Mouse (Mus musculus) frontal cortex, adult 2 months (tissue): ENCODE measurements around the gene Gm45711. TPM values are rescaled to one million over a fixed set of nuclear protein-coding genes. Genes with fewer than 3 reads are reported as not detected.
"Not testable (repeated sequence)": the region's sequence is repeated elsewhere in the genome, so short reads cannot be mapped to it uniquely, and the experiment has no call there.

ENCODE experiments used
- DNase-seq, 2 experiments: peaks; one replicate each; pipeline ENCODE4 v3.0.0; 2022; ENCODE audit warnings: low spot score in 1 of 2; ENCODE audit errors: extremely low spot score in 1 of 2
- polyA plus RNA-seq: library from polyadenylated mRNA; depleted of rRNA; stranded (reverse); fragments of >200 nt; gene quantifications from 2 replicates; pipeline ENCODE4 v1.2.3, GENCODE M21; 2012; rRNA removed

The Gm45711 gene
- polyA plus RNA-seq = not detected in 2 replicates

DNA sequence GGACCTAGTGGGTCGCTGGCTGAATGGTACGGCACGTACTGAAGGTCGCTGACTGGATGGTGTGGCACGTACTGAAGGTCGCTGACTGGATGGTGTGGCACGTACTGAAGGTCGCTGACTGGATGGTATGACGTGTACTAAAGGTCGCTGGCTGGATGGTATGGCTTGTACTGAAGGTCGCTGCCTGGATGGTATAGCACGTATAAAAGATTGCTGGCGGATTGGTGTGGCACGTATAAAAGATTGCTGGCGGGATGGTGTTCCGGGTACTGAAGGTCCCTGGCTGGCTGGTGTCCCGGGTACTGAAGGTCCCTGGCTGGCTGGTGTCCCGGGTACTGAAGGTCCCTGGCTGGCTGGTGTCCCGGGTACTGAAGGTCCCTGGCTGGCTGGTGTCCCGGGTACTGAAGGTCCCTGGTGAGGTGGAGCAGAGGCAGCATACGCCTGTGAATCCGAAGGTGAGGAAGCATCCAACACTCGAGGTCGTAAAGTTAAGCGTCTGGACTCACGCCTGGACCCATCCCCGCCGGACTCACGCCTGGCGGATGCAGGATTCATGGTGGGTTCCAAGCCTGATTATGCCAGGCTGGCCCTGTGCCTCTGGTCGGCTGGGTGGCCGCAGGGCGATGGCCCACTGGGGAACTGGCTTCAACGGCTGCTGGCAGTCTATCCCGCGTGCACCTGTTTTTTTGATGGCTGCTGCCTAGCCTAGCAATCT is at the start of gene Gm45711, which contains the start of gene Cmtm1:
Gm45711 (minus strand) TSS at position 641 of the 715 bp plus-strand sequence.
Cmtm1 (minus strand) TSS at position 705 of the 715 bp plus-strand sequence.
- DNase-seq = not testable (repeated sequence)

DNA sequence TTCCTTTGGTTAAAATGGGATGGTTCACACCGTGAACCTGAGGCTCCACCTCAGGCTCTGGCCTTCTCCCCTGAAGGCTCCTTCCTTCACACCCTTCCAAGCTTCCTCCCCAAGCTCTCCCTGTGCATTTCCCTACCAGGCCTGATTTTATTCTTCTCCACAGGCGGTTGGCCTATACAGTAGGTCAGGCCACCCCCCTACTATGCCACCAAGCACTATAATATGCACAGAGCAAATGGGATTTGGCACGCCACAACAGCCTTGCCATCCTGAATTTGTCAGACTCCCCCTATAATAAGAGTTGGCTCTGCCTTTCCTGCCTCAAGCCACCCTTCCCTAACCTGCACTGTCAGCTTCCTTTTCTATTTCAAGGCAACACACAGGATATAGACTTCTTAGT is 48.8 kb upstream of the Gm45711 start:
- no peak for DNase-seq

DNA sequence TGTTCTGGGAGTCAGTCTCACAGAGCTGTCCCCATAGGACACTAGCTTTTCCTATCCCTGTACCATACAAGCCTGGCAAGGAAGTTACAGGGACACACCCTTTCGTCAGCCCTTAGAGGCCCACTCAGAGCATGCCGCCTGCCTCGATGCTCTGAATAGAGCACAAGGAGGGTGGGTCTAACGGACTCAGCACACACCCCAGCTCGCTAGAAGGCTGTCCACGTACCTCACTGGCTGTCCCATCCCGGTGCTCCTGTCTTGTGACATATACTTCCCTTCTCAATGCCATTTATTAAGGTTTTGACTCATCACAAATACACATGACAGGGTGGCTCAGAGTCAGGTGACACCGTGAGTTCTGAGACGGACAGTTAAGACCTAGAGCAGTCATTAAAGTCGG is 44.6 kb upstream of the Gm45711 start:
- no peak for DNase-seq

DNA sequence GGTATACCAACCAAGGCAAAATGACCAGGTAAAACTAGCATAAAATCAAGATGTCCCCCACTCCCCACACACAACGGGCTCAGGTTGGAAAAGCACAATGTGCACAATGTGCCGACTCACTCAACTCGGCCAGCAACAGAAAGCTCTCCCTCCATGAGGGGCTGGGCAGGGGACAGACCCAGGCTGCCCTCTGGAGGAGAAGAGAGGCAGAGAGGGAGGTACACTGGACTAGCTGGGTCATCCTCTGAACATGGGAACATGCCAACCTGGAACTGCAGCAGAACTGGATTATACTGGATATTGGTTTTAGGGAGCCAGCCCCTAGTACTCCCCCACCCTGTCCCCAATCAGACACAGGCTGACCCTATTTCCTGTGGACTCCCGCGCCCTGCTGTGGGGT is 43.3 kb upstream of the Gm45711 start:
- no peak for DNase-seq

DNA sequence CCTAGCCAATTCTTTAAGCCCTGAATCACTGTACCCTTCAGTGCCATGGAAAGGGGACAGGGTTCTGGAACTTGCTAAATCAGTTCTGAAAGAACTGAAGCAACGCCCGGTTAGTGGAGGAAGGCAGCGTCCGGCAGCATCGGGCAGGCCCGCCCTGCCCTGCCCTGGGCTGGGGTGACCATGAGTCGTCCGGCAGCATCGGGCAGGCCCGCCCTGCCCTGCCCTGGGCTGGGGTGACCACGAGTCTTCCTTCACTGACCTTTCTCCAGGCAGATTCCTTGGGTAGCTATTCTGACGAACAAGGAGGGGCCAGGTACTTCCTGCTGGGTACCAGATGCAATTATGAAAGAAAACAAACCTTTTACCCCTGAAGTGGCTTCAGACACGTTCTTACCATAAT is 40.2 kb upstream of the Gm45711 start:
- DNase-seq = no peak

DNA sequence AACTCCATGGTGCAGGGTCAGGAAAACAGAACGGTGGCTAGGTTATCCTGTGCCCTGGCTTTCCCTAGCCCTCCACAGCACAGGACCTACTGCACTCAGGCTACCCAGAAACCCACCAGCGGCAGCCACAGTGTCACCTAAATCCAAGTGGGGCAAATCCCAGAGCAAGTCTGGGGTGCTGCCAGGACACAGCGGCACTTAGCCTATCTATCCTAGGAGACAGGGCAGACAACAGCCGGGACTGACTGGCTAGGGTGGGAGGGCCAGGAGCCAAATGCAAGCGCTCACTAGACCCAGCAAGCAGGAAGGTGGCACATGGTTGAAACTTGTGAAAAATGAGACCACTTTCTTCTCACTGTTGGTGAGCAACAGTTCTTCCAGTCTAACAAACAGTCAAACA is 39.1 kb upstream of the Gm45711 start:
- DNase-seq = no peak

DNA sequence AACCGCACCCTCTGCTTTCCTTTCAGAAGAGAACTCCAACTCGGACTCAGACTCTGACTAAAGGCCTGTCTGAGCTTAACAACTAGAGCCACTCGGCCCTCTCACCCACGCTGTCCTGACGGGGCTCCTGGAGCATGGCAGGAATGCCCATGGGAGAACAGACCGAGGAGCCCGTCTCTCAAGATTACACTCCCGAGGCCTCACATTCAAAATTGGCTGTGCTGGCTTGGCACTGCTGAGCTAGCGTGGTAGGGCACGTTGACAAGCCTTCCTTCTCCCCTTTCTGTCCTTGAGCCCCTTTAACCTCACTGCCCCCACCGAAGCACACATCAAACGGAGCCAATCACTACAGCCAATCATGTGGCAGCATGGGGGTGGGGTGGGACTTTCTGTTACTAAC is 36.8 kb upstream of the Gm45711 start:
- DNase-seq = no peak

DNA sequence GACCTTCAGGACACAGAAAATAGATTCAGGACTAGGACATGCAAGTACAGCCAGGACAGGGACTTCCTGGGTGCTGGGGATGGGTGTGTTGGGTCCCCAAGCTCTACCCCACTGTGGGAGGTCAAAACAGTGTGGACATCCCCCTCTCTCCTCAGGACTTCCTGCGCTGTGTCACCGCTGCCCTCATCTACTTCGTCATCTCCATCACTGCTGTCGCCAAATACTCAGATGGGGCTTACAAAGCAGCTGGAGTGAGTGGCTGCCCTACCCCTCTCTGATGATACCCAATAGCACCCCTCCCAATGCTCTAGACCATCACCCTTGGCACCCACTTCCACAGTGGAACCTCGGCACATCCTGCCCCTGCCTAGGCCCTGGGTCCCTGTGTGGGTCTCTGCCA is 34.7 kb upstream of the Gm45711 start:
- DNase-seq = no peak

DNA sequence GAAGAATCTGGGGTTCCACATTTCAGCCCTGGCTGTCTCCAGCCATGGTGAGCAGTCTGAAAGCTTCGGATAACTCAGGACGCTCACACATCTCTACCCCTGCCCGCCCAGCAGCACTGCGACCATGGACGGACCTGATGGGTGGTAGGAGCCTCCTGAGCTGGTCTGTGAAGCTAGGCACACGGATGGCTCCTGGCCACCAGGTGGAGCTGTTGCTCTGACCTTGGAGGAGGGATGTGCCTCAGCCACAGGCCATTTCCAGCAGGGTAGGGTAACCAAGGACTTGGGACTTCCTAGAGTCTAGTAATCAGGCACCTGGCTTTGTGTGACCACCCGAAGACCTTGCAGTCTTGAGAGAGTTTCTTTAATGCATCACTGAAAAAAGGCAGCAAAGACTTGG is 34.1 kb upstream of the Gm45711 start:
- DNase-seq = peak; percentile 71 to 91

DNA sequence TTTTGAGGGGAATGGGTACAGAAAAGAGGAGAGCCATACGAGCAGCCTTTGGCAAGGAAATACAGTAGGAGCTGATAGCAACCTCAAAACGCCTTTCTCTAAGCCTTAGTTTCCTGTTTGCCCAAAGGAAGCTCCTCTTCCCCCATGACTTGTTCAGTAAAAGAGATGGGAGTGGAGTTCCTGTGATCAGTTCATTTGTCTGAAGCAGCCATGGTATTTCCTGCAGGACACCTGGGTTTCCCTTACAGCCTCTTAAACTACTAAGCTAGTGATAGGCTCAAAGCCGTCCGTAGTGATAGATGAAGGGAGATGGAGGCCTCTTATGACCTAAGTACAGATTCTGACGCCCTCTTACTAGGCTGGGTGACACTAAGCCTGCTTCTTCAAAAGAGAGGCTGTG is 32.5 kb upstream of the Gm45711 start:
- no peak for DNase-seq

DNA sequence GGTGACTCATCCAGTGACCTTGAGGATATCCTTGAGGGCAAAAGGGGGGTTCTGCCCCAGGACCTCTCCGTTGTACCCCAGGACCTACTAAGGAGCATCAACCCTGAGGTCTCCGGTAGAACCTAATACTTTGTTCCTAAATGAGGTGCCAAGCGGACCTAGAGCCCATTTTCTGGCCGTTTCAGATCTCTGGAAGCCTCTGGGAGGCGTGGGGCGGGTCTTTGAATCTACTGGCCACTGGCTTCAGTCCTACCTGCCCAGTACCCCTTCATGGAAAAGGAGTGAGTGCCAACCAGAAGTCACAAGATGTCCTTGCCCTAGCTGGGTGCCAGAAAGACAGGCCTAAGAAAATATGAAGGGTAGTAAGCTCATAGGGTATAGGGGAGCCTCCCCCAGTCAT is 31.8 kb upstream of the Gm45711 start:
- DNase-seq = no peak

DNA sequence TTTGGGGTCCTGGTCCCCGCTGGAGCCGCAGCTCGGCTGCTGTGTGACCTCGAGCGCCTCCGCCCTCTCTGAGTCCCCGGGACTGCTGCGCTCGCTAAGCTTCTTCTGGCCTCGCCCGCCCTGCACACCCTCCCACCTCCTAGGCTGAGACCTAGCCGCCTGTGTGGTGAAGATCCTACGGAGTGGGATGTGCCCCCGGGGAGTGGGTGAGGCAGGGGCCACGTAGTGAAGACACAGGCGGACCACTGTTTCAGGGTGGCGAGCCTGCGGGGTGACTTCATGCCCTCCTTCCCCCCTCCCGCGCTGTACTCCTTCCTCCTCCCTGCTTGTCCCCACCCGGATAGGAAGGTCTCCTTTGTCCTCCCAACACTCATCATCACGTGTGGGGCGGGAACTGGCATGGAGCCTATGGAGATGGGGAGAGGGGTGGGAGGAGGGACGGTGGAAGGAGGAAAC is 31.3 kb upstream of the Gm45711 start:
- peak in 1 of 2 experiments; percentile 21 for DNase-seq

DNA sequence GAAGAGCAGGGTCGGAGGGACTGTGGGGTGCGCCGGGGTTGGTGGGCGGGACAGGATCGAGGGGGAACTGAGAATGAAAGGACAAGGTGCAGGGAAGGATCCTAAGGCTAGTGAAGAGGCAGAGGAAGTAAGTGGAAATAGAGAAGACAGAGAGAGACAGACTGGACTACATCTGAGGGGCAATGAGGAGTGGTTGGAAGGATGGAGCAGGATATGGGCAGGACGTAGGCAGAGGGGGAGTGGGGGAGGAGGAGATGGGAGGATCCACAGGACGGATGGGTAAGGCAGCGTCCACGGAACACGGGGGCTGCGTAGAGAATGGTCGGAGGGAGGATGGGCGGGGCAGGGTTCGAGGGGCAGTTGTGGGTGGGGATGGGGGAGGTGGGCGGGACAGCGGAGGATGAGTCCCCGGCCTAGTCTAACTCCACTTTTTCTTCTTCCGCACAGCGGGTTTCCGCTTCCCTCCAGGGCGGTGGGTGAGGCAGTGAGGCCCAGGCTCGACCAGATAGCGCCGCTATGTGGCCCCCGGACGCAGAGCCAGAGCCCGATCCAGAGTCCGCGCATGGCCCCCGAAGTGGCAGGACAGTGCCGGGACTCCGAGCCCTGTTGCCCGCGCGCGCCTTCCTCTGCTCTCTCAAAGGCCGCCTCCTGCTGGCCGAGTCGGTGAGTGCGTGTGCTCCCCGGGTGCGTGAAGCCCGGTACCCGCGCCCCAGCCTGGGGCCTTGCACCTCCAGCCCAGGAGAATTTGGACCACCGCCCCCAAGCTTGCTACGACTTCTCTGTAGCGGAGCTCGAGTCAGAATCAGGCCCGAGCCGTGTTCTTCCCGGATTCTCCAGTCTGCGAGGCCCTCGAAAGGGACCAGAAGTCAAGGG is 30.6 kb upstream of the Gm45711 start:
- DNase-seq = peak; percentile 27 to 56

DNA sequence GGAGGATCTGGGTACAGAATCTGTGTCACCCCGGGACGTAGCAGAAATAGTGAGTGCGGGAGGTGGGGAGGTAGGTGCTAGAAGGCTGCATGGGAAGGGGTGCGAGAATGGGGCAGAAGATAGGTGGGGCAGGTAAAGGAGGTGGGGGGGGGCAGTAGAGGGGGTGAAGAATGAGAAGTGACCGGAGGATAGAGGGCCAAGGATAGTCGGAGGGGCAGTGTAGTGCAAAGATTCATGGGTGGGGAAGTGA is 30.0 kb upstream of the Gm45711 start:
- no peak for DNase-seq

DNA sequence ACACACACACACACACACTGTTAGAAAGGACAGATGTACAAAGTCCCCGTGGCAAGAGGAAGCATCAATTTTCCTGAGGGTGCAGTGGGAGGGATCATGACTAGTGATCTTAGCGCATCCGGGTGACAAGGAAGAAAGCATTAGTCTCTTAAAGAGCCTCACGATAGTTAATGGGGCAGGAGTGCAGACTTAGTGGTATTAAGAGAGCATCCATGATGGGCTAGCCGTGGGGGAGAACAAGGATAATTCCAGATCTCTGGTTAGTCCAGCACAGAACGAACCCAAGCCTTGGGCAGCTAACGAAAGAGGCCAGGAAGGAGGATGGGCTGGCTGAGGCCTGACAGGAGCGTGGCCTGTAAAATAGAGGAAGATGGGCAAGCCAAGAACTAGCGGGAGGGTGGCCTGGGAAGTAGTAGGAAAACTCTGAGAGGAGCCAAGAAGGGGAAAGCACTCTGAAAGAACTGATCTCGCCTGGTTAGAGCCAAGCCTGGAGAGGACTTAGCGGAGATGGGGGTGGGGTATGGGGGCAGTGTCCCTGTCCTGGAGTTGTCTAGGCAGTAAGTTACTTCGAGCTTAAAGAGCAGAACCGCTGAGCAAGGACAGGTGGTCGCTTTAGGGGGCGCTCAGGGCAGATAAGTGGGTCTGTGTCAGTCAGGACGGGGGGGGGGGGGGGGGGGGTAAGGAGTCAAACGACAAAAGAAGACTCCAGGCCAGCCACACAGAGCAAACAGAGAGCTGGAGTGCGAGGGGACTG is 29.5 kb upstream of the Gm45711 start, which contains the start of gene Cmtm3:
Cmtm3 (plus strand) TSS at position 182 of the 754 bp plus-strand sequence.
- peak in 1 of 2 experiments; percentile 30 for DNase-seq

DNA sequence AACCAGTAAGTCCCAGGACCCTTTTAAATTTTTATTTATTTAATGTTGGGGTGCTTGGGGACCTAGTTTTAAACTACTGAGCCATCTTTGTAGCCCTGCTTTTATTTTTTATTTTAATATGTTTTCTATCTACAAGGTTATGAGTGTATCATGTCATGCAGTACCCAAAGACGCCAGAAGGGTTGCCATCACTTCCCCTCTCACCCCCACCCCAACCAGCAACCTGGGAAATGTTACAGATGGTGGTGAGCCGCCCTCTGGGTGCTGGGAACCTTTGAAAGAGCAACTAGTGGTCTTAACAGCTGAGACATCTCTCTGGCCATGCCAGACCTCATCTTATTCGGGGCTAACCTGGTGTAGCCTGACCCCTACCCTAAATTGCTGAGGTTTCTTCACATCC is 28.0 kb upstream of the Gm45711 start:
- DNase-seq = no peak

DNA sequence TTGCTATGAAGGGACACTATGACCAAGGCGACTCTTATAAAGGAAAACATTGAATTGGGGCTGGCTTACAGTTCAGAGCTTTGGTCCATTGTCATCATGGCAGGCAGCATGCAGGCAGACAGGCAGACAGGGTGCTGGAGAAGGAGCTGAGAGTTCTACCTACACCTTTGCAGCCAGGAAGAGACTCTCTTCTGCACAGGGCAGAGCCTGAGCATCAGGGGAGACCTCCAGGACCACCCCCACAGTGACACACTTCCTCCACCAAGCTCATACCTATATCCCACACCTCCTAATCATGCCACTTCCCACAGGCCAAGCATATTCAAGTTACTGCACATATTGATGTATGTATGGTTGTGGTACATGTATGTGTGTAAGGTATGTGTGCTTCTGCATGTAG is 26.9 kb upstream of the Gm45711 start:
- no peak for DNase-seq

DNA sequence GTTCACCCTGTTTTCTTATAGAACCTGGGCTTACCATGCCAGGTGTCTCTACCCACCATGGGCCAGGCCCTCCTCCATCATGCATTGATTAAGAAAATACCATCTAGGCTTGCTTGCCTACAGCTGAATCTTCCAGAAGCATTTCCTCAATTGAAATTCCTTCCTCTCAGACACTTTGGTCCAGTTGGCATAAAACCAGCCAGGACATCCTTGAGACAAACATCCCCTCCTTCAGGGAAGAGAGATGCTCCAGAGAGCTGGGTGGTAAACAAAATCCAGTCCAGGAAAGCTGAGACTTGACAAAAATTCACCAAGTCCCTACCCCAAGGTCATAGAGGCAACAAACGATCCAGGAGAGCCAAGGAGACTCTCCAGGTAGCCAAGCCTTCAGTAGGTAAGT is 24.3 kb upstream of the Gm45711 start:
- DNase-seq = no peak

DNA sequence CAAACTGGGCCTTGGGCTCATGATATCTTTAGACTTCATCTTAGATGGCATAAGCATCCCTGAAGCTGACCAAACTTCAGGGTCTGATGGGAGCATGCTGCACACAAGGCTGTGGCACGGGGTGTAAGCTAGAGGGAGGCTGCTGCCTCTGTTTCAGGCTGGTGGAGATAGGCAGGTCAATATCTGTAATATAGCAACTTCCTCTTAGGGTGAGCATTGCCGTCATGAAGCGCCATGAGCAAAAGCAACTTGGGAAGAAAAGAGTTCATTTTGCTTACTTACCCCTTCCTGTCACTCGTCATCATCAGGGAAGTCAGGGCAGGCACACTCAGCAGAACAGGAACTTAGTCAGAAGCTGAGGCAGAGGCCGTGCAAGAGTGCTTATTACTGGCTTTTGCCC is 23.9 kb upstream of the Gm45711 start:
- no peak for DNase-seq

DNA sequence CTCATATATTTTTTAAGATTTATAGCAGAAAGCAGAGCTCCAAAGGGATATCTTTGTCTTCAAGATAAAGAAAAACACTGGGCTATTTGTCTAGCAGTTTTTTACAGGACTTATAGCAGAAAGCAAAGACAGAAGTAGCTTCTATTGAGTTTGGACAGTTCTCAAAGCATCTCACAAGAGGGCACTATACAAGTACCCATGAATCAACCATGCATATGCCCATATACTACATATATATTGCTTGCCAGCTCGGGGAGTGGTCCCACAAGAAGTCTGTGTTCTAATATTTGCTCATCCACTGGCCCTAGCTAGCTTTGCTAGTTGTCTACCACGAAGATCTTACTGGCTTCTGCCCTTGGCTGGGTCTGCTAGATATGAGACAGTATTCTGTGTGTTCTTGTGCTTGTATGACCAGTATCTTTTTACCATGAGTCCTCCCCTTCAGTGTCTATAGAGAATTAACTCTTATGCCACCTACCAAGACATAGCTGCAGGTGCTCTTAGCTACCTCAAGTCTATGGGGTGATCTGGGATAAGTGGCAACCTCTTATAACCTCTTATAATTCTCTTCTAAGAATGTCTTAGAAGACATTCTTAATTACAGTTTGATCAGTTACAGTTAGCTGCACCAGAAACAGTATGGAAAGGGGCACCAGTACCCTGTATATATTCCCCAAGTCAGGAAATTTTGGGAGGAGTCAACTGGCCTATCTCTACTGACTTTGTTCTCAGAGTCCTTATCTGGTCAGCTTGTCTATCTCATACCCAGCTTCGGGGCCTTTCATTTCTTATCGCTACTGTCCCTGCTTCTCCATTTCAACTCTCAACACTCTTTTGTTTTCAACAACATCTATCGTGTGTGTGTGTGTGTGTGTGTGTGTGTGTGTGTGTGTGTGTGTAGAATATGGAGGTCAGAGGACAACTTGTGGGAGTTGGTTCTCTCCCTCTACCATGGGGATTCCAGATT is 23.1 kb upstream of the Gm45711 start:
- DNase-seq = no peak
